Mouse (Mus musculus) forelimb bud, embryonic 11.5 days (tissue): ENCODE results near the gene Cd96.

ENCODE experiments used
- DNase-seq: peaks from one replicate; pipeline ENCODE4 v3.0.0-alpha.2; 2012; ENCODE audit warnings: low read depth, low spot score

Cd96 gene

DNA sequence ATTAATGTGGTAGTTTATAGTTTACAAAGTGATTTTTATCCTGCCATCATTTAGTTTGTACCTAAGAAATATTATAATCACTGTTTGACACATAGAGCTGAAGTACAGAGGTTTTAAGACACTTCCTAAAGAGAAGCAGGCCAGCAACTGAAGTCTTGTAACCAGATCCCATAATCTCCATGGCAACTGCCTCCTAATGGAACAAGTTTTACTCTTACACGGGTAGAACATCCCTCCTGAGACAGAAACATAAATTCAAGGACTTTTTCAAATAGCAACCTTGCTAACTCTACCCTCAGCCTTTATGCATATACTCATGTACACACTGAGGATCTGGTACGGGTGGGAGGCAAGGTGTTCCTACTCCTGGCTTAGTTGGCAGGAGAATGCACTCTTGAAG, 83.8 kb downstream of the Cd96 start:
- DNase-seq = no peak

DNA sequence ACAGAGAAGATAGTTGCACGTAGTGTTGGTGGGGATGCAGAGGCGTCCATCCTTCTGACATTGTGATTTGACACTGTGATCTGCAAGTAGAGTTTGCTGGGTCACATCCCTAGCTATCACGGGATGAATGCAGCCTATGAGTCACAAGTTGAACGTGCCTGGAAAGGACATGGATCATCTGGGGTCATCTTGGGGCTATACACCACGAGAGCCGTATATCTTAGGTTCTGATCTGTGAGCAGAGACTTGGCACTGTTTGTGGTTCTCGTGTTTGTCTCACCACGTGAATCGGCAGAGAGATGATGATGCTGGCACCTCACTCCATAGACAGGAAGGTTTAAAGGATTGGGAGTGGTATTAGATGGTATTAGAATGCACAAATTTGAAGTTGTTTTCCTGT, 86.2 kb downstream of the Cd96 start:
- DNase-seq = no peak

DNA sequence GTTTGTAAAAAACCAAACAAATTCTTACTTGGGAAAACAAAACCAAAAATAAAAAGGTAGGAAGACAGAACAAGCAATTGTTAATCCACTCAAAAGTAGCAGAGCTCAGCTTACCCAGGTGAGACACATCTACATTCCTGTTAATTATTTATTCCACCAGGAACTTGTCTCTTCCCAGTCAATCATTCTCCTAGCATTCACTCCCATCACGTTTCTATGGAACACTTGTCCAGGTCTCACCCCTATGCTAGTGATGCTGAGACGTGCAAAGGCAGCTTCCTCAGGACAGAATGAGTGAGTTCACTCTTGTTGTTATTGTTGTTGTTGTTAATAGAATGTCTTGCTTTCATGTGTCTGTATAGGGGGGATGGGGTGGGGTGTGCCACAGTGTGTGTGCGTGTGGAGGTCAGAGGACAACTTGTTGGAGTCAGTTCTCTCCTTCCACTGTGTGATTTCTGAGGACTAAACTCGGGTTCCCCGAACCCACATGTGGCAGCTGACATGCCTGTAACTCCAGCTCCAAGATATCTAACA, 97.0 kb downstream of the Cd96 start:
- no peak for DNase-seq

DNA sequence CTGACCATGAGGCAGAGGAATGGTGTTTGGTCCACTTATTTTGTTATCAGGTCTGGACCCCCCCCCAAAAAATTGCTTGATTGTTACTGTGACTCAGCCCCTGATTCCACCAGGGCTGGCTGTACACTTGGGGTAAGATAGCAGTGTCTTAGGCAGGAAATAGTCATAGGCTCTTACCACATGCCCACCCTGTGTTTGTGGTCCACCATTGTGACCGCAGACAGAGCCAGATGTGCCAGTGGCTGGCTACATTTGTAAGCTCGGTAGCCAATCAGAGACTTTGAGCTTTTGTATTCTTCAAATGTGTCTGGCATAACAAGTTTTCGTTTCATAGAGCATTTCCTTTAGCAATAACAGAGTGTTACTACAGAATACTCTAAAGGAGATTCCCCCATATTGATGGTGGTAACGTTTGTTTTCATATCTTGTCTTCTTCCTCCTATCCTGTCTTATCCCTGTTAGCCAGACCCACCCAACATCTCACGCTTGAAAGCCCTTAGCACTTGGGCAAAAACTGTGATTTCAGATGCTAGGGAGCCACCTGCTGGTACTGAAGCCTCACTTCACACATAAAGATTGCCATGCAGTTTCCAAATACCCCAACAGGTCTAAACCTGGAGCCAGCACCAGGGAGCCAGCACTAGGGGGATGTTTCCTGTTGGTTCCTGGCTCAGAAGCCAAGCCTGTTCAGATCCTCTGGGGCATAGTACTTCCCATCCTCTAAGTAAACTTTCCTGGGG, 97.7 kb downstream of the Cd96 start:
- DNase-seq = peak; percentile 76

DNA sequence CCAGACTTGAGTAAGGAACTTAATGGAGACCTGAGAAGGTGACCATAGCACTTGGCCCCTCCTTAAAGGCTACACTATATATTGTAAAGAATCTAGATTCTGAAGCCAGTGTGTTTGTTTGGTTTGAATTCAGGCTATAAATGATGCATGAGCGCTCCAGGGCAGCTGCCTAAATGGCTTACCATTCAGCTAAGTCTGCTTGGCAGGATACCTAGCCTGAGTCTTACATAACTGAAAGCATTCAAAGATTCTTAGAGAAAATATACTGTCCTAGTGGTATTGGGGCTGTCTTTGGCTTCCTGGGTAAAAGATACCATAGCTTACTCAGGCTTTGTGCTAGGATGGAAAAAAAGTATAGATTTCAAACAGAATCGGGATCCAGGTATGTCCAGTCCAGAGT, 98.7 kb downstream of the Cd96 start:
- DNase-seq = no peak

DNA sequence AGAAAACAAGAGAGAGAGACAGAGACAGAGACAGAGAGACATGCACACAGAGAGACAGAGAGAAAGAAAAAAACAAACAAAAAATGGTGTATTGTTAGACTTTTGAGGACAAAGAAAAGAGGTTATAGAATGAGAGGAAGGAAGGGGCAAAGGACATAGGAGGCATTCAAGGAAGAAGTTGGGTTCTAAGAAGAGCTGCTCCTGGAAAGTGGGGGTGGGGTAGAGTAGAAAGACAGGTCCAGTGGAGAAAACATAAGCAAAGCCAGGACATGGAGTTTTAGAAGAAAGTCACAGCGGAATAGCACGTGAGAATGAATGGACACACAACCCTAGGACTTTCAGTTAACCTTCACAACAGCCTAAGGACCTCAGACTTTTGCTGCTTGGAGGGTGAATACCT, 99.7 kb downstream of the Cd96 start:
- DNase-seq = no peak

DNA sequence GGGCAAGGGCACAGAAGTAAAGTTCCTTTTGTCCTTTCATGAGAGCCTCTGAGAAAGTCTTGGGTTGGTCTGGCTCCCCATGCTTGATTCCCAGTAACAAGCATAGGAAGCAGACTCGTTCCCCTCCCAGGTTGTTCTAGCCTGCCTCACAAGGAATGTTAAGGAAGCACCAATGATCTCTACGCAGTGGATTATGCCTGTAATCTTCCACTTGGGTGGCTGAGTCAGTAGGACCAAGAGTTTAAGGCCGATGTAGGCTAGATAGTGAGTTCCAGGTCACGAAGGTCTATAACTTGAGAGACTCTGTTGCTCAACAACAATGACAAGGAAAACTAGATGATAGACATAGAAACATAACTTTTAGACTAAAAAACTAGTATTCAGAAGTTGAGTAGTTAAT, 100.3 kb downstream of the Cd96 start:
- DNase-seq = no peak

DNA sequence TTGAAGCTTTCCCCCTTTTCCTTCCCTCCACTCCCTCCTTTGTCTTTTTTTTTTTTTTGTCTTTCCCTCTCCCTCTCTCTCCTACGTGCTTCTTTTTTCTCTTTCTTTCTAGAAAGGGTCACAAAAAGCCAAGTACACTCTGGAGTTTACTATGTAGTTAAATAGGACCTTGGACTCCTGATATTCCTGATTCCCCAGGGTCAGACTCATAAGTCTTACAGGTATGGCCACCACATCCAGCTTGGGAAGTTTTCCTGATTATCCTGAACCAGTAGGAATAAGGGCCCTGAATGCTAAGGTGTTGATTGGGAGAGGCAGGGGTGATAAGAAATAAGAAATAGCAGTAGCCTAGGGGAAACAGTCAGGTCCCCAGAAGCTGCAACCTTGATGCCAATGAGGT, 100.7 kb downstream of the Cd96 start:
- DNase-seq = no peak

DNA sequence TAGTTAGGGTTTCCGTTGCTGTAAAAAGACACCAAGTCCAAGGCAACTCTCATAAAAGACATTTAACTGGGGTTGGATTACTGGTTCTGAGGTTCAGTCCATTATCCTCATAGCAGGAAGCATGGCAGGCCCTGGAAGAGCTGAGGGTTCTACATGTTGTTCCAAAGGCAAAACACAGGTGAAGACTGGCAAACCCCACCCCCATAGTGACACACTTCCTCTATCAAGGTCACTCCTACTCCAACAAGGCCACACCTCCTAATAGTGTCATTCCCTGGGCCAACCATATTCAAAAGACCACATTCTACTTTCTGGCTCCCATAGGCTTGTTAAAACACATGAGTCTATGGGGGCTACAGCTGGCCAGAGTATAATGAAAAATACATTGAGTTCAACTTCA, 108.4 kb downstream of the Cd96 start:
- DNase-seq = no peak

DNA sequence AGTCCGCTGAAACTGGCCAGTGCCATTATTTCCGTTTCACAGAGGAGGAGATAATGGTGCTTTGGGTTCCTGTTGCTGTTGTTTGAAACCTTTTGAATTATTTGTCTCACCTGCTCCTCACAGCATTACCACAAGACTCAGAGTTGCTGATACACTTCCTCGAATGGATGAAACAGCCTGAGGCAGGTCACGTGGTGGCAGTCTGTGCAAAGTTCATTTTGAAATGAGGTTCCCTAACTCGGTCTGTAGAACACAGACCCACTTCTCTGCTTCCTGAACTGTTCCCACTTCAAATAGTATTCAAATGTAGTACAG, 109.2 kb downstream of the Cd96 start:
- DNase-seq = no peak

DNA sequence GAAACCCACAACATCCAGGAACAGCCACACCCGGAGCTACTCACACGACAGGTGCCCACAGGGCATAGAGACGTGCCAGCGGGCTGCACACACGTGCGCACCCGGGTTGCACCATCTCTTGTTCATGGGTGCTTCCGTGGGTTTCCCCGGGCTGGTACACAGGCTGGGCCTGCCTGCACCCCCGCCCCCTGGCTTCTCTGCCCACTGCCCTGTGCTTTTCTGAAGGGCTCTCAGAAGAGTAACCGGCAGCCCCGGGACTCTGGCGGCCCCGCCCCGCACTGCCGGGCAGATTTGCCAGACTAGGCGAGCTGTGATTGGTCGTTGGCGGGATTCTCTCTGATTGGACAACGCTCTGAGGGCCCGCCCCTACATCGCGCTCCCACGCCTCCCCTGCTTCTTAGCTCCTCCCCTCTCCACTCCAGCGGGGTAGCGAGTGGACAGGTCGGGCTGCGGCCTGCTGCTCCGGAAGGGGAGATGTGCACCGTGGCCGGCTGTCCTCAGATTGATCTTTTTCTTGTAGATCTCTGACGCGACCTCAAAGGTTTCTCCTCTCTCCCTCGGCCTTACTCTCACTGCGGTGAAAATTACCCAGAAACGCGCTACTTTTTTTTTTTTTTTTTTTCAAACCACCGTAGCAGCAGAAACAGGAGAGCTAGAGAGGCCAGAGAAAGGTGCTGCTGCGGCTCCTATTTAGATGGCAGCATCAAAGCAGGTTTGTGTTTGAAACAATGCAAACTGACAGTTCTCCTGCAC, 109.7 kb downstream of the Cd96 start, which contains the start of gene Plcxd2:
TSS of gene Plcxd2 (minus strand) at position 66 of the 753 bp plus-strand sequence.
- peak; percentile 95 for DNase-seq

DNA sequence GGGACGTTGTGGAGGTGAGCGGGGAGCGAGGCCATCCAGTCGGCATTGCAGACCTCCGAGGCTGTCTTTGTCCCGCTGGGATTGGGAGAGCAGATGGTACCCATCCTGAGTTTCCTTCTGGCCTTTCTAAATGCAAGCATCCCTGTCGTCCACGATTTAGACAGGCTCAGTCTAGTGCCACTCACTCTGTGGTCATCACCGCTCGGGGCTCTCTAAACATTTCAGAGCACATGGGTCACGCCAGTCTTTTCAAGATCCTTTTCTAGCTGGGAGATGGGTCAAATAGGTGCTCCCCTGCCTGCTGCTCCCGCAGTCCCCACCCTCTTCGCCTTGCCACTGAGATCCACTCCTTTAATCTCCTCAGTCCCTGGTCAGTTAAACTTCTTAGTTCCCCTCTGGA, 110.3 kb downstream of the Cd96 start:
- peak; percentile 8 for DNase-seq

DNA sequence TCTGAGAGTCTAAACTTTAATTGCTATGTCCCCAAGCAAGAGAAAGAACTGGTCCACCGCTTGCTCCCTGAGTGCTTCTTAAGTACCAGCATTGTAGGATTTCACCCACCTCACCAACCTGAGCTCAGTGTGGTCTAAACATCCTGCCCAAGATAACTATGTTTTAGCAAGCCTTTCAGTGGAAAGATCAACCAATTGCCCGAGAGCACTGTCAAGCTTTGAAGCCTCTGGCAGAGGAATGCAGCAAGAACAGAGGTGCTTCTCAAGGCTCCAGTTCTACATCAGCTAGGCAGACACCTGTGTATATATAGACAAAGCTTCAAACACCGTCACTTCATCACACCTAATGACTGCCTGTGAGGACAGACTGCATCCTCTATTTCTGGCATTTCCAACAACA, 111.3 kb downstream of the Cd96 start:
- no peak for DNase-seq

DNA sequence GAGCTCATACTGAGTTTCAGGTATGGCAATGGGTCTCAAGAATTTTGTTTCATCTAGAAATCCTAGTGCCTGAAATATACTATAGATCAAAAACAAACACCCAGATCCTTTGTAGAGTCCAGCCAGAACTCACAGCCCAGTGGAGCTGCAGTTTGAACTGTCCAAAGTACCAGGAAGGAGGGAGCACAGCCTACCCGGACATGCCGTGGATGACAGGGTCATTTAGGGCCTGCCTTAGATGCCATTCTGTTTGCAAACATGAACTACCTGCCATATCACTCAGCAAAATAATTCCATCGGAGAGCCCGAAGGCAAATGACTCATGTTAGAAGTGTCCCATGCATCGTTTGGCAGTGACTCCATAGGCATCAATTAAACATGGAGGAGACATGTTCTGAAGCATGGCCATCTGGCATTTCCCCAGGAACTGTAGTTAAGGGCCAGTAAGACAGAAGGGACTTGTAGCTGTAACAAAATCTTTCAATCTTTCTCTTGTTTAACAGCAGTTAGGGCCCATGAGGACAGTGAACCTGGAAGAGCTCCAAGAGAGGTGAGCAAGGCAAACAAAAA, 111.9 kb downstream of the Cd96 start:
- no peak for DNase-seq

DNA sequence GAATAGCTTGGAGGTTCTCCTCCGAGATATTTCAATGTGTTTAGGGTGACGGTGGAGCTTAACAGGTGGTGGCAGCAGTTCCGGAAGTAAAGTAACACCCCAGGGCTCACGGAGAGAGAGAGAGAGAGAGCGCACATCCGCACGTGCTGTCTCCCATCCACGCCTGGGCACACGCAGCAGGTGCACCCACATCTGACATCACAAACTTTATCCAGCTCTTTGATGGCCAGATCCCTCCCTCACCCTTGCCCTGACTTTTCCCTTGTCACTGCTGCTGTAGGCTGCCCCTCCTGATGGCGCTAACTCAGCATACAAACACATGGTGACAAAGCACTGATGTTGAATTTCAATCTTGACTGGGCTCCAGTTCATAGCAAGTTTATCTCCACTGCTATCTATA, 113.8 kb downstream of the Cd96 start:
- no peak for DNase-seq

DNA sequence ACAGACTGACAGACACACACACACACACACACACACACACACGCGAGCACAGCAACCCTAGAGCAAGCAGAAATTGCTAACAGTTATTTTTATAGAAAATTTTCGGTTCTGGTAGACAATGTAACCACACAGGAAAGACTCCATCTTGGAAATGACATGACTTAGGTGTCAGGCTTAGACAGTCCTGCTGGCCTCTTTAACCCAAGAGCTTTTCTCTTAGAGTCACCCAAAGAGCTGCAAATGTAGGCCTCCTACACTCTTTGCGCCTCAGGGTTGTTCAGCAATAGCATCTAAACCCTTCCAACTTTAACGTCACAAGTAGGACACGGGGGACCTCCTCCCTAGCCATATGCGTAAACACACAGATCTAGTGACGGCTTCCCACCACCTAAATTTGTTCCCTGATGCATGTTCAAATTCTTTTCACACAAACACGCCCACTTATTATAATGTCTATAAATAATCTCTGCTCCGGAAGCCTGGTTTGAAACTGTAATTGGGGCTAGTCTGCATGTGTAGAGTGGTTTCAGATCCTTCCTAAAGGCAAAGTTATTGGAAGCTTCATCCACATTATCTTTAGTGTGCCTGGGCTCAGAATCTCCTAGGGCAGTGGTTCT, 118.4 kb downstream of the Cd96 start:
- no peak for DNase-seq

DNA sequence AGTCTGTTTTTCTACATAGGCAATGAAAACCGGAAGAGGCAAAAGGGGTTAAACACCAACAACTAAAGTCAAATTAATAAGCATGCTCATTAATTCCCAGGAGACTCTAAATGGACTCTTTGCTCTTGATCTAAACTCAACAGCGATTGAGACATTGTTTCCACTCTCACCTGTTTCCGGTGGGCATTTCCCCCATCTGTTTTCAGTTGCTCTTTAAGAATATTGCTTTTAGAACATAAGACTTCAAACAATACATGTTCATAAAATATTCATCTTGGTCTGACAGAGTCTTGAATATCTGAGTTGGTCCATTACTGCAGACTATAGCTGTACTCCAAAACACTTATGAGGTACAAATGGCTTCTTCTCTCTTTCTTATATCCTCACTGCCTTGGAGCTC, 119.1 kb downstream of the Cd96 start:
- DNase-seq = no peak

DNA sequence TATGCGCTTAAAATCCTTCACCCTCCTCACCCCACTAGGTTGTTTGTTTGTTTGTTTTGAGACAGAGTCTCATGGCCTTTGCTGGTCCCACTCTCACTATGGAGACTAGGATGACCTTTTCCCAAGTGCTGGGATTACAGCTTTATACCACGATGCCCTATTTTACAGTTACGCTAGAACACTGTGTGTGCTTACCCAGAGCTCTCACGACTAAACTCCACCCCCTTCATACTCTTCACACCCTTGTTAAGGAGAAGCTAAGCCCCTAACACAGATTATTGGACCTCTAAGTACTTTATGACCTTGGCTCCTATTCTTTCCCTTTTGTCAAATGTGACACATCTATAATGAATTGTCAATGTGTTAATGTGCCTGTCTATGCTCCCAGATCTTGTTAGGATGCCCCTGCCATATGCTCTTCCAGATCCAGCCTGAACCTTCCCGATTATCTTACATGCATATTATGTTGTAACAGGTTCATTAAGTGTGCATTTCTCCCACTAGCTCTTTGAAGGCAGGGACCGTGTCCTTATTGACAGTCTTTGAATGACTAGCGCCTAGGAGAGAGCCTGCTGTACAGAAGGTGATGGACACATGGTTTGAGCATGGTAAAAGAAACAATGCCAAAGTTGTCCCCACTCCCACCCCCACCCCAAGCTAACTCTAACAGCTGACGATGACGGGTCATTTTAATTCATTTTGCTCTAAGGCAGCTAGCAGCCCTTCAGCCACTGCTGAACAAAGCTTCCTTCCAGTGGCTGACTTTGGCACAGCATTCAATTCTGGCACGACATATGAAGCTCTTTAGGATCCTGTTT, 120.5 kb downstream of the Cd96 start:
- DNase-seq = no peak

DNA sequence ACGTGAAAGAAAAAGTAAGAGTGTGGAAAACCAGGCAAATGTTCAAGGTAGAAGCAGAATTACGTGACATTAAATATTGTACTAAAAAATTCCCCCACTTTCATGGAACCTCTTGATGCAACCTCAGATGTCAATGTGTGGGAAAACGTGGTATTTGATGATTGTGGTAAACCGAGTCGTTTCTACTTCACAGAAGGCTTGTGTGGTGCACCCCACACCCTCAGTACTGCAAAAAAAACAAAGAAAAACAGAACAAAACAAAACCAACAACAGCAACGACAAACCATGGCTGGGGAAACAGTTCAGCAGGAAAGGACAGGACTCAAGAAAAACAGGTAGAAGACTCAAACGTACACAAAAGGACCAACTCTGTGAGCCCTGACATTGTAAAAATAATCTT, 121.8 kb downstream of the Cd96 start:
- no peak for DNase-seq

DNA sequence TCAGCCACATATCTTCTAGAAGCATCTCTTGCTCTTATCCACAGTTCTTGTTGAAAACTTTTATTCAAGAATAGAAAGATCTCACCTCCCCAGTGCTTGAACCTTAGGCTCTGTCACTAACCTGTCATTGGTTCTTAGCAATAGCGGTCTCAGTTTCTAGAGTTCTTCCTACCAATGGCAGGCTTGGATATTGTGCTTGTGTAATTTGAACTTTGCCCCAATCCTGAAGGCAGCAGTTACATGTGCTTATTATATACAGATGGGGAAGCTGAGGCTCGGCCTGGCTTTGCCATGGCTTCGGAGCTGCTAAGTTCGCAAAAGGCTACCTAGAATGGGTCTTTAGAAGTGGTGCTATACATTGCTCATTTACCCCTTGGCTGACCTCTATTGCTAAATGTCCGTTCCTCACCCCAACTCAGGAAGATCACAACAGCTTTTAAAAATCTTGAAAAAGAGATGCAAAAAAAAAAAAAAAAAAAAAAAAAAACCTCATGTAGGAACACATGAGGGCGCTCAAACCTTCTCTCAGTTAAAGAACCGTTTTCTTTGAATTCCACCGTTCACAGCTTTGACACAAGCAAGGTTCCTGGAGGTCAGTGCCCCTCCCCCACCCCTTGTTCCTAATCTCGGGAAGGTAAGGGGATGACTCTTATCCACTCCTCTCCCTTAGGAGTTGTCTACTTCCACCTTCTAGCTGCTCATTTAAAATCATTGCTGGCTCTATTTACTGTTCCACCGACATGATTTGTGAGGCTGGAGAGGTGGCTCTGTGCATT, 129.0 kb downstream of the Cd96 start:
- no peak for DNase-seq

DNA sequence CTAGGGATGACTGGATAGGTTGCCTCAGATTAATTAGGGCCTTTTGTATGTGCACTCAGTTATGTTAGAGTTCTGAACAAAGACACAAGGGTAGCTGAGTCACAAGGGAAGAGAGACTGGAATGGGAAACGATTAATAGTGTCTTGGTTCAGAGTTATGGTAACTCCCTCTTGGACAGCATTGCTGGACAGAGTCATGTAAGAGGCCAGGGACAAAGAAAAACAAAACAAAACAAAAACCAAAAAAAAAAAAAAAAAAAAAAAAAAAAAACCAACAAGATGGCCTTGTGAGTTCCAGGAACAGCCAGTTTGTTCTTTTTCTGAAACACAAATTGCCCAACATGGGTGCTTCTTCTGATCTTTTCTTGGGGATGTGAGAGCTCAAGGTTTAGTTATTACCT, 133.8 kb downstream of the Cd96 start:
- no peak for DNase-seq
